17 mouse cellular contexts compared by ENCODE assay signal in the genomic region with DNA sequence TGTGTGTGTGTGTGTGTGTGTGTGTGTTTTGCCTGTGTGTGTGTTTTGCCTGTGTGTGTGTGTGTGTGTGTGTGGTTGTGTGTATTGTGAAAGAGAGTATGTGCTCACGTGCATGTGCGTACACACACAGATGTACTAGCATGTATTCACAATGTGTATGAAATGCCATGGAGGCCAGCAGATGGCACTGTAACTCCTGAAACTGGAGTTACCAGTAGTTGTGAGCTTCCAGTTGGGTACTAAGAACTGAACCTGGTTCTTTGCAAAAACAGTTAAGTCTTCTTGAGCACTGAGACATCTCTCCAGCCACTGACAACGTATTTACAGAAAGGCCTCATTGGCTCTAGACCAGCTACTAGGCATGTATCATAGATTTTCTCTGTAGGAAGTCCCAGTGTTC.
"Had no signal": no experiment of that assay in that cellular context is flagged by ENCODE, and none has a peak within 500 bp of the region (broad histone marks: within the 10 kb centered on the region; RNA-seq: fewer than 3 reads in every experiment).

No protein-coding gene starts in this region.

- H3K4me1 ChIP-seq: limb, embryonic 13.5 days; liver, embryonic 12.5 days; midbrain, embryonic 10.5 days; midbrain, embryonic 15.5 days; neural tube, embryonic 12.5 days had no signal

- H3K9me3 ChIP-seq: liver, embryonic 12.5 days; midbrain, embryonic 15.5 days; neural tube, embryonic 12.5 days had no signal

- H3K27me3 ChIP-seq: limb, embryonic 13.5 days; liver, embryonic 12.5 days; midbrain, embryonic 15.5 days; neural tube, embryonic 12.5 days had no signal

- H3K27ac ChIP-seq: layer of hippocampus, adult 2 months; limb, embryonic 13.5 days; liver, embryonic 12.5 days; midbrain, embryonic 10.5 days; midbrain, embryonic 15.5 days; neural tube, embryonic 12.5 days had no signal

- H3K9ac ChIP-seq: limb, embryonic 13.5 days; liver, embryonic 12.5 days; midbrain, embryonic 15.5 days; neural tube, embryonic 12.5 days had no signal

- ATAC-seq: liver, embryonic 12.5 days; lung, postnatal 0 days; midbrain, embryonic 15.5 days had no signal

- DNase-seq: kidney, adult 18-20 months; kidney, postnatal 10 days; kidney, postnatal 4 days; left cerebral cortex, postnatal 4 days; lung, adult 18-20 months; lung, postnatal 4 days; right cerebral cortex, postnatal 4 days; spleen, adult 18-20 months; thymus, adult 2 months; thymus, postnatal 36 days had no signal

- H3K4me2 ChIP-seq: limb, embryonic 13.5 days; liver, embryonic 12.5 days; midbrain, embryonic 15.5 days; neural tube, embryonic 12.5 days had no signal

- H3K36me3 ChIP-seq: limb, embryonic 13.5 days; liver, embryonic 12.5 days; midbrain, embryonic 10.5 days; midbrain, embryonic 15.5 days; neural tube, embryonic 12.5 days had no signal

- H3K4me3 ChIP-seq: layer of hippocampus, adult 2 months; limb, embryonic 13.5 days; liver, embryonic 12.5 days; midbrain, embryonic 10.5 days; midbrain, embryonic 15.5 days; neural tube, embryonic 12.5 days had no signal
